Mouse (Mus musculus): Measurements from ENCODE around the gene Zmiz1. TPM values are rescaled to one million over a fixed set of nuclear protein-coding genes. Genes with fewer than 3 reads are reported as not detected.
A peak's percentile ranks its signal among the peaks of the same experiment; 100 is the strongest.

Zmiz1 gene
- total RNA-seq, 2 experiments from 2014 or later = 26.4 to 29.8 TPM

DNA sequence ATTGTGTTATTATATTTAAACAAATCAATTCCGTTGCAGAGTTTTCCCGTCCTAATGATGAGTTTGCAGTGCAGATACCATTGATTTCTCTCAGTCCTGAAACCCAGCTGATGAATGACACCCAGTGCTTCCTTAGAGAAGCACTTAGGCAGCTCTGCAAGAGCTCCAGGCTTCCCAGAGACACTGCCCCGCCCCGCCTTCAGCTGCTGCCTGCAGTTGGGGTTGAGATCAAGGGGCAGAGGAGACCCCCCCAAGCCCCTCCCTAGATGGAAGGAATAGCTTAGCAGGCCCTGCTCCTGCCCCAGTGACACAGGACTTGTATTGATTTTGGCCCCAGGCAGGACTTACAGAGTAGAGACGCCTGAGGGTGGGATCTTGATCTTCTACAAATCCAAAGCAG lies 53.0 kb downstream of the Zmiz1 start:
- DNase-seq = no peak

DNA sequence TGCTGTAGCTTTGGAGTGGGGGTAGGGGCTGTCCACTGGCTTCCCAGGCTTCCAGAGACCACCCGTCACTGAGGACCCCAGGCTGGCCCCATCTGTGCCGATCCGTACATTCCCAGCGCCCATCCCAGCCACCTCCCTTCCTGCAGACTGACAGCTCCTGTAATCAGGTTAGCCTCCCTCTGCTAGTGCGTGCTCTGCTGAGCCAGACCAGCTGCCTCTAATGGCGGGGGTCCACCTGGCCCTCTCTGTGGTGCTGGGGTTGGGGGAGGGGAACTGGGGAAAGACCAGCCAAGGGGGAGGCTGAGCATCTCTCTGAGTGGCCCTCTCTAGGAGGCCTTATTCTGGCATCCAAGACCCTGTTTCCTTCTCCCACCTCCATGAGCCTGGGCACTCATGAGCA lies 53.8 kb downstream of the Zmiz1 start:
- DNase-seq = no peak

DNA sequence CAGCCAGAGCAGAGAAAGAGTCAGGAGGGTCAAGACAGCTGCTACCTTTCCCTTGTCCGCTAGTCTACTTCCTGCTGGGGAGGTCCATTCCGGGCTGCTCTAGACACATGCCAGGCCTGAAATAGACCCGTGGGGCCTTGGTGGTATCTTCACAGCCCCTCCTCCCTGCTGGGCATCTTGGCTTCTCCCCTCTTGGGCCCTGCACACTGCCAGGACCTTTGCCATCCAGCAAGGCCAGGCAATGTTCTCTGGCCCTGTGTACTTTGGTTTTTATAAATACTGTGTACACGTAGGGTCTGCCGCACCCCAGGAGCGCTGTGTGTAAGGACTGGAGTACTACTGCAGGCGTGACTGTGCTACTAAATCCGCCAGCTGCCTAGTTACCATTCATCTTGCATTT lies 54.5 kb downstream of the Zmiz1 start:
- peak; percentile 82 for DNase-seq

DNA sequence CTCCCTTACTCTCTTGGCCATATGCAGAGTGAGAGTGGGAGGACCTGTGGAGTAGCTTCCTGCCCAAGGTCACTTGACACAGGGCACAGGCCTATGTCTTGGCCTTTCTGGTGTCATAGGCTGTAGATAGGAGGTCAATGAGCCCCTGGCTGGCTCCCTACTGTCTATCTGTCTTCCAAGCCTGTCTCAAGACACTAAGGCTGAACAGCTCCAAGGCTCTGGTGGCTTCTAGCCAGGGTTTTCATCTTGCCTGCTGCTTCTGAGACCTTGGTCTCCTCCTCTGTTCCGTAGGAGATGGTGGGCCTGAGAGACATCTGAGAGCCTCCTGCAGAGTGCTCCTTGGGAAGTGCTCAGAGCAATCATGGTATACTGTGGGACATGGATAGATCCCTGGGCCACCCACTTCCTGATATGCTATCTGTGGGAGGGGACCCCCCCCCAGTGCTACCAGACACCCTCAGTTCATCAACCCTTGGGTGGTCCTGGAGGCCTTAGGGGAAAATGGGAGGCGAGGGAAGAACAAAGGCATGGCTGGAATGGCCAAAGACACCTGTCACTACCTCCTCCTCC lies 56.0 kb downstream of the Zmiz1 start:
- no peak for DNase-seq

DNA sequence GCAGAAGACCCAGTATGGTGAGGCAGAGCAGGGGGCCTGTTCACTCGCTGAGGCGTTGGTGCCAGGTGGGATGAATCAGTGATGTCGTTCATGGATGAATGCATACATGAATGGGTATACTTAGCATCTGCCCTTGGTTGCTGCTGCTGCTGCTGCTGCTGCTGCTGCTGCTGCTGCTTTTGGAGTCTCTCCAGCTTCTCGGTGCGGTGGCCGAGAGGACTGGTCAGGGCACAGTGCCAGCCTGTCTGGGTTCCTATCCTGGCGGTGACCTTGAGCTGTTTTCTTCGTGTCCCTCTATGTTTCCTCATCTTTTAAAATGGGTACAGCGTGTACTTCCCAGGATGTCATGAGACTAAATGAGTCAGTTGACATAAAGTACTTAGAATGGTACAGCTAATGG lies 56.9 kb downstream of the Zmiz1 start:
- DNase-seq = no peak

DNA sequence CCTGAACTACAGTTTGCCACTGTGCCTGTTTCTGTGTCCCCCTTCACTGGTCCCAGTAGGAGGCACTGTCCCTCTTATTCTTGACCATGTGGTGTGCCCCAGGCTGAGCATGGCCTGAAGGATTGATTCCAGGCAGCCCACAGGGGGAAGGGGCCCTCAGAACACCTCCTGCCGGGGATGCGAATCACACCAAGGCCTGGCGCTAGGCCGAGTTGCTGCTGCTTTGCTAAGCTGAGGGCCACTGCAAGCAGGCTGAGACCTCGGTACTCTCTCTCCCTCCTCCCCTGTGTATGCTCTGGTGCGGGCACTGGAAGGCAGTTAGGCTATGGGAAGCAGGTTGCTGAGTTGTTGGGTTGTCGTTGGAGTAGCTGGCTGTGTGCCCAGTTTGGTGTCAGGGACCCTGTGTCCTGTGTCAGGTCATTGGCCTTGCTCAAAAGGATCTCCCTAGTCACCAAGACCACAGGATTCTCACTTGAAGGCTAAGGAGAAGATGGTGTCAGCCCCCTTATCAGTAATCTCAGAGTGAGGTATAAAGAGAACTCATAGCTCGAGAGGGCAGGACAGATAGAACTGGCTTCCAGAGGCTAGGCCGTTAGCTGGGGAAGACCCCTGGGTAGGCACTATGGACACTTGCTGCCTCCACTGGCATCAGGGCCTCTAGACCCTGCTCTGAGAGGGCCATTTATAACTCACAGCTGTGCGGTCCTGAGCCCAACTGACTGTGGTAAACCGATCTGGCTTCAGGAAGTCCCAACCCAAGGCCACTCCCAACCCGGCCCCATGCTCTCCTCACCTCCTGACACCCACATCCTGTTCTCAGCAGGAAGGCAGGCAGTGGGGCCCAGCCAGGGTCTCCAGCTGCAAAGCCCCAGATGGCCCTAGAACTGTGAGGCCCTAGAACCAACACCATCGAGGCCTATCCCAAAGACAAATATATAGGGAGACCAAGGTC lies 57.9 kb downstream of the Zmiz1 start:
- peak; percentile 70 for DNase-seq

DNA sequence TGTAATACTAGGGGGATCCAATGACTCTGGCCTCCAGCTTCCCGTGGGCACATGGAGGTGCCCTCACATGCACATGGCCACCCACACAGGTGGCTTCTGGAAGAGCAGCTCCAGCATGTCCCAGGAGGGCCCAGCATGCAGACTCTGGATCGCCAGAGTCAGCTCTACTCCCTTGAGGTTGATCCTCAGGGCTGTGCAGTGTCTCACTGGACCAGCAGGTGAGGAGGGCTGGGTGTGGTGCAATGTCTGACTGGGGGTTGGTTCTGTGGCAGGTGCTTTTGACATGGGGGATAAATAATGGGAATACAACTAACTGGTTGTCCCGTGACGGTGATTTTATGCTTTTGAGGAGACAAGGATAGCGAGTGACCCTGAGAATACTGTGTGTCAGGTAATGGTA lies 59.7 kb downstream of the Zmiz1 start:
- no peak for DNase-seq

DNA sequence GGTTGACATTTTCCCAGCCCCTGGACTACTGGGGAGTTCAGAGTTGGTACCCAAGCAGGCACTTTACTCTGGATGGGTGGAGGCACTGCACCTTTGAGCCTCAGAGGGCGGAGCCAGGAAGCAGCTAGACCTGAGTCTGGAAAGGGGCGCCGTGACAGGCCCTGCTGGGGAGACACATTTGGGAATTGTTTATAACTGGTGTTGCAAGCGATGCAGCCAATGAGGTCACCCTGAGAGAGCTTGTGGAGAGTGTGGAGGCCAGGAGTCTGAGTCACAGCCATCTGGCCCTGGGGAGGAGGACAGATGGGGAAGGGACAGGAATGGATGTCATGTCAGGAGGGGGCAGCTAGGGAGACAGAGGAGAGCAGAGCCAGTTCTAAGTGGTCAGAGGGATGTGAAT lies 60.7 kb downstream of the Zmiz1 start:
- DNase-seq = peak; percentile 71

DNA sequence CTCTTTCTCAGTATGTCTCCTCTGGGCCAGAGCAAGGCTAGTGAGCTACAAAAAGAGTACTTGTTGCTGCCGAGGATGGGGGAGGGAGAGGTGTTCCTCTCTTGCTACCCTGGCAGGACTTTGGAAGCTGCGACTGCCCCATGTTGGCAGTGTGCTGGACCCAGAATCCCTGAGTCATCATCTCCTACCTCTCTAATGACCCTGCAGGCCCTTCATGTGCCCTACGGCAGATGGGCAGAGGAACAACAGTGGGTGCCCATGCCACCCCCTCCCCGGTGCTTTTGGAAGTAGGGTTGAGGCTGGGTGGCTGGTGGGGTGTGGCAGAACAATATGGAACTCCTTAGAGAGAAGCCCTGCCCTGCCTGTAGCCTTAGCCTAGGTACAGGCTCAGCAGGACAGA lies 61.6 kb downstream of the Zmiz1 start:
- peak; percentile 66 for DNase-seq

DNA sequence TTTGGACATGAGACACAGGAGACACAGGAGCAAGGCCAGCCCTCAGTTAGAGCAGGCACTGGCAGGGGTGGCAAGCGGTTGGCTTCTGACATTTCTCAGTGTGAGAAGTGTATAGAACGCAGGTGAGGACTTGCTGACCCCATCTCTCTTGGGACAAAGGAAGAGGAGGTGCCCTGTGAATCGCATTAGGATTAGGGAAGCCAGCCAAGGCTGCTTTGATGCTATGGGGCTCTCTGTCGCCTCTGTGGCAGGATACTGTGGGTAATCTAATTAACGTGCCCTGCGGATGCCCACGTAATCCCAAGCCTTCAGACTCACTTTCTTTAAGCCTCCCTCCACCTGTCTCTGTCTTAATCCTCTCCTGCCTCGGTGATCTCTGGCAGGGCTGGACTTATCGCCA lies 62.0 kb downstream of the Zmiz1 start:
- no peak for DNase-seq

DNA sequence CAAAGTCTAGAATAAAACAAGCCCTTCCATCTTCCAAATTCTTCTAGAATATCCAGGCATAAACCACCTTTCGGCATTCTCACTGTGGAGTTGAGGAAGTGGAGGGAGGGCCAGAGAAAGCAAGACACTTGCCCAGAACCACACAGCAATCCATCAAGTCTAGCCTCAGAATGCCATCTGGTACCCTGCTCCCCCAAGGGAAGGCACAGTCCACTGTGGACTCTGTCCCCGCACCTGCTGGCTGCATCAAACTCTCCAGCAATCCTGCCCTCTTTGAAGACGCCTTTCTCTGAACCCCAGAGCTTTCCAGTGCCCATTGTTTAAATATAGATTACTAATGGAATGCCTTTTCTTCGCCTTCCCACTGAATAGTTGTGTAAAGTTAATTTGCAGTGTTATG lies 62.5 kb downstream of the Zmiz1 start:
- no peak for DNase-seq

DNA sequence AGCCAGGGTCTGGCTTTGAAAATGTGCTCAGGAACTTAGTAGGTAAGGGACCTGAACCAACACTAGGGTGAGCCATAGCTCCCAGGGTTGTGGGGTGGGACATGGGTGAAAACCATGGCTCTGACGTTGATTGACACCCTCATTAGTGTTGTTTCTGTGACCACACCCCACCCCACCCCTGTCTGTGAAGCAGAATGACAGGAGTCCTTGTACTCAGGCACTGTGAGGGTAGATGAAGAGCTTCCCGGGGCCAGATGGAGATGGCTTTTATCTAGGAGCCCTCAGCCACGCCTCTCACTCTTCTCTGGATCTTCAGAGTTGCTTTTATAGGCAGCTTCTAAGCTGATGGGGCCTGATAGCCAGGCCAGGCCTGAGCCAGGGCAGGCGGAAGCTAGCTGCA lies 63.4 kb downstream of the Zmiz1 start:
- DNase-seq = no peak

DNA sequence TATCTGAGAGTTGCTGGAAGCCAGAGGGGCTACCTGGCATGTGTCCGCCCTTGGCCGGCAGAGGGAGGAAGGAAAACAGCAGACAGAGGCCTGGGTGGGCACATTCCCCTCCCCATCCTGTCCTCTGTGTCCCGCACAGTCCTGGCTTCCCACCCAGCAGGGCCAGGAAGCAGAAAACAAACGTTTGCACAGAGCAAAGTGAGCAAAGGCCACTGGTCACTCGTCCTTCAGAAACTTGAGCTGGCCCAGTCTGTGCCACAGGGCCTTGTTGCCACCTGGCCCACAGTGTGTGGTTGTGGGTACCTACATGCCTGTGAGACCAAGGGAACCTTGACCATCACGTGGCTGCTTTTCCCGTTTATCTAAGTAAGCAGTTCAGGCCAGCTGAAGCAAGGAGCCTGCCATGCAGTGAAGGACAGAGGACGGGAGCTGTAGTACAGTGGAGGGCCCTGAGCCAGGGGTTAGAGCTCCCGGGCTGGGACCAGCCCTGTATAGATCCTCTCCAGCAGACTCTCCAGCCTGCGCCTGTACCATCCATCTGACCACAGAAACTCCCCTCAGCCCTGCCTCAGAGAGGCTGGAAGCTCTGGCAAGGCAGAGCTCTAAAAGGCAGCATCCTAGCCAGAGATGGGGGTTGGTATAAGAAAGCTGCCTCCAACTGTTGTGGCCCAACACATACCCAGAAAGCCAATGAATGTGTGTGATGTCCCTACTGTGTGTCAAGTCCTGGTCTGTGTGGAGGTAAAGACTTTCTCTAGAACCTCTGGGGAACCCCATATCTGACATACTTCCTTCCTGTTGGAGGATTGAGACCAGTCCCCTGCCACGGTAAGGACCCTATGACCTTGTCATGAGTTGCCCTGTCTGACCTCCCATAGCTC lies 64.5 kb downstream of the Zmiz1 start:
- no peak for DNase-seq

DNA sequence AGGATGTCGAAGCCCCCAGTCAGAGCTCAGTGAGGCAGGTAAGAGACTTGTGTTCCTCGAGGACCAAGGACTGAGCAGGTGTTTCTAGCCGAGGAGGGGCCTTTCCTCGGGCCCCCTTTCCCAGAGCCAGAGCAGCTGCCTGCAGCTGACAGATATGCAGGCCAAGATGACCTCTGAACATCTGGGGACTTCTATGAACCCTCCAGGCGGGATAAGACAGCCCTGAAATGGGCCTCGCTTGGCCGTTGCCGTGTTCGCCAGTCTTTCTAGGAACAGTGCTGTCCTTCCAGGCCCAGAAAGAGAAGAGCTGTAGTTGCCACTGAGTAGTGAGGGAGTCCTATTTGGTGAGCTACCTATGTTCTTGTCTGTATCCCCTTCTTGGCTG lies 65.1 kb downstream of the Zmiz1 start:
- no peak for DNase-seq

DNA sequence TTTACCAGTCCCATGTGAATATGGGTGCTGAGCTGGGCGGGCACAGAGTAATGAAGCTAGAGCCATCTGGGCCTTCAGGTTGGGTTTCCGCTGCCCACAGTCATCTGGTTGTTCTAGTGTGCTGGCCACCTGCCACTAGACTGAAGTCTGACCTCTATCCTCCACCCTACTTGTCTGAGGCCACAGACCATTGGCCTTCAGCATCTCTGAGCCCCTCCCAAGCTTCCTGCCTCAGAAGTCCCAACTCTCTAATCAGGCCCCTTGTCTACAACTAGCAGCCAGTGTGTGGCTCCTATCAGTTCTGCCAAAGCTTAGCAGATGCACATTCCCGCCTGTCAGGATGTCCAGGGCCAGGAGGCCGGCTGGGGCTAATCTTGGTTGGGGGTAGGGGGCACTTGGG lies 65.9 kb downstream of the Zmiz1 start:
- no peak for DNase-seq

DNA sequence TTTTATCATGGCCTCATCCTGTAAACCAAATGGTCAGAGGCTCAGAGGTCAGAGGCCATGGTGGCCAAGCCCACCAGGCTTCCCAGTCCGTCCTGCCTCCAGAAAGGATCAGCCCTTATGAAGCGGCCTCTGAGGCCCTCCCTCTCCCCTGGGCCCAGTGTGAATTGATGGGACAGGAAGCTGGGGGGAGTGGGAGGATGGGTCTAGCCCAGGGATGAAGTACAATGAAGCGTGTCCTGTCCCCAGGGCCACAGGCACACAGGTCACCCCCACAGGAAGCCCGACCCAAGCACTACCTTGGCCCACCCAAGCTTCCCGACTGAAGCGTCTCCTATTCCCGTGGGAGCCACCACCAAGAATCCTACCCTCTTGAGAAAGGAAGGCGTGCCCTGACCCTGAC lies 66.7 kb downstream of the Zmiz1 start:
- DNase-seq = peak; percentile 63

DNA sequence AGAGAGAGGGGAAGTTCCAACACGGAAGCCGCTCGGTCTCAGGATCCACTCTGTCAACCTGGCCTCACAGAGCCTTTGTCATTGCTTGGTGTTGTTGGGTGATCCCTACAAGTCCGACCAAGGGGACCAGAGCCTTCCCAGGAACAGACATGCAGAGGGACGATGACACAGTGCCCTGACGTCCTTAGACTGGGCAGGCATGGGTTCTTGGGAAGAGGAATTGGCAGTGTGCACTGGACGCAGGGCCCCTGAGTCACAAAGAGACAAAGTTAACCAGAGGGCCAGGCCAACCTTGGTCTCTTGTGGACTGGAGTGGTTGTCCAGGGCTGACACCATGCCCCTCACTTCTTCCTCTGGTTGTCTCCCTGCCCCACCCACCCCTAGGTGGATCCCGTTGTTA lies 67.9 kb downstream of the Zmiz1 start:
- no peak for DNase-seq

DNA sequence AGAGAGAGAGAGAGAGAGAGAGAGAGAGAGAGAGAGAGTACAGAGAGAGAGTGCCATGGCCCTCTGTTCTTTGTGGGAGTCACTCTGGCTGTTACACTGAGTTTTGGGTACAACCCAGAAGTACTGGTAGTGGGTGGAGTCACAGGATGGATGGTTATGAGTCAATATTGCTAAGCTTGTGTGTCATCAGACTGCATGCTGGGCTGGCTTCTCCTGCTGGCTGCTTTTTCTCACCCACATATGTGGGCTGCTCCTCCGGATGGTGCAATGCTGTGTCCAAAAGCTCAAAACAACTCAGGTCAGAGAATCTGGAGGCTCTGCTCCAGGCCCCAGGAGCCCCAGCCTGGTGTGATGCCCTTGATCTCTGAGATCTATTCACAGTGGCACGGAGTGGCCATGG lies 68.3 kb downstream of the Zmiz1 start:
- no peak for DNase-seq

DNA sequence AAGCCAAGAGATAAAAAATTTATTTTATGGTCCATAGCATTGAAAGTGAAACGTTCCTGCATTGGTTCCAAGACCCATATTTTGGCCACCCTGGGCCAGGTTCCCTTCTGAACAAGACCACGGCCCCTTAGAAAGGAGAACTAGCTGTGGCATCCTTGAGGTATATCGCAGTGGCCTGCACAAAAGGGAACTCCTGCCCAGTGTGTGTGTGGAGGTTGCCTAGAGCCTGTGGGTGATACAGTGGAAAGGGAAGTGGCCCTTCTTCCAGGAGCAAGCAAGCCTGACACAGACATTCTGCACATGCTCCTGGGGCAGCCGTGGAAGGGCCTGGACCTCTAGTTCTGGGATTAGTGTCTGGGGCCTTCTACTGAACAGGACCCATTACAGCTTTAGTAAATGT lies 71.4 kb downstream of the Zmiz1 start:
- no peak for DNase-seq

DNA sequence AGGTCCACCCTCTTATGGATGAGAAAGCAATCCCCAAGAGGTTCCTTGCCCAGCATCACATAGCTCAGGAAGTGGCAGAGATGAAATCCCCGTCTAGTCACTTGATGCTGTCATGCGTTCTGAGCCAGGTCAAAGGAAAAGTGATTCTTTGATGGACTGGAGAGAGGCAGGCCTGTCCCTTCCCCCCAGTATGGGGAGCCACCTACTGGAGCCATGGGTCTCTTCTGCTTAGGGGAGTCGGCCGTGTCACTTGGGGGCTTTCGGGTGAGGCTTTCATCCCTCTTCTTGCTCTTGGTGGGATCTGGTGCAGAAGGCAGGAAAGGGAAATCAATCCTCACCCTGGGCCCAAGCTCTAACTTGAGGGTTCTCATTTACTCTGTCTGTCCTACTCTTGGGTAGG lies 71.8 kb downstream of the Zmiz1 start:
- no peak for DNase-seq

DNA sequence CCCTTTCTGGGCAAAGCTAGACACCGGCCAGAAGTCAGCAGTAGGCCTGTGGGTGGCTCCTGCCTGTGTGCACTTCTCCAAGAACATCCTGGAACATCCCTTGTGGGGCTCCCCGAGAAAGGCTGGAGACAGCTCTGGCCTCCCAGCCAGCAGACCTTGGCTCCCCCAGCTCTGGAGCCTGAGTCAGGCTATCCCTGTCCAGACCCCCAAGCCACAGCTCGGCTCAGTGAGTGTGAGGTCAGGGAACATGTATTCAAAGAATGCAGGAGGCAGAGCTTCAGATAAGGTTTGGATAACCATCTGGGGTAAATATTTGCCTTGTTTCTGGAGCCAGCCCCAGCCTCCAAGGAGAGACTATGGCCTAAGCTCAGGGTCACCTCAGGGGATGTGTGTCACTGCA lies 74.0 kb downstream of the Zmiz1 start:
- DNase-seq = peak; percentile 51

DNA sequence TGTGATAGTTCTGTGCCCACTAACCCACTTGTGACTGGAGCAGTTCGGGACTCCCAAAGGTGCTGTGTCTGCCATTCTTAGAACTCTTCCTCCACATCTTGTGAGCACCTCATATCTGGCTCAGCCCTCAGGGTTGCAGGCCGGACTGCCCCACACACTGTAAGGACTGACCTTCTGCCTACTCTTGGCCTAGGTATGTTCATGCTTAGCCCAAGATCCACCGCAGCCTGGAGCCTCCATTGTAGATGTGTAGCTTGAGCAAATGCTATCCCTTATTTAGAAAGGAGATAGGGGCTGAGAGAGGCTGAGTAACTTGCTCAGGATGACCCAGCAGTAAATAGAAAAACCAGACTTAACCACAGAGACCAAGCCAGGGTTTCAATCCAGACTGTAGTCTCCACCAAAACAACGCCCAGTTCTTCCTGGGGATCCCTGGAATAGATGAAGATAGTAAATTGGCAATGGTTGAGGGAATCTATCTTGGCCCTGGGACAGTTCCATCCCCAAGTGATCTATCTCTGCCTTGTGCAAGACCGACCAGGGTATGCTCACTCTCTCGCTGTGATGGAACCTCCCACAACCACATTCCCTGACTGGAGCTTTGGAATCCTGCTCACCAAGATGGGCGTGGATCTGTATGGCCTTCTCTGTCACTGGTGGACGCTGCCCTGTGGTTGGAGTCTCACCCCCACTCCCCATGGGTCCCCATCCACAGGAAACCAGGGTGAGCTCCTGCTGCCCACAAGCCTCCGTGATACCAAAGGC lies 74.8 kb downstream of the Zmiz1 start:
- peak; percentile 59 for DNase-seq

Data from gastrocnemius, postnatal 25 days (tissue).